Mouse (Mus musculus) frontal cortex, postnatal 14 days (tissue): Measurements from ENCODE around the gene Syt6.

Experiments used
- DNase-seq, 2 experiments: peaks; one replicate each; pipeline ENCODE4 v3.0.0; 2022; ENCODE audit warnings: low spot score in 2 of 2

Syt6 gene

DNA sequence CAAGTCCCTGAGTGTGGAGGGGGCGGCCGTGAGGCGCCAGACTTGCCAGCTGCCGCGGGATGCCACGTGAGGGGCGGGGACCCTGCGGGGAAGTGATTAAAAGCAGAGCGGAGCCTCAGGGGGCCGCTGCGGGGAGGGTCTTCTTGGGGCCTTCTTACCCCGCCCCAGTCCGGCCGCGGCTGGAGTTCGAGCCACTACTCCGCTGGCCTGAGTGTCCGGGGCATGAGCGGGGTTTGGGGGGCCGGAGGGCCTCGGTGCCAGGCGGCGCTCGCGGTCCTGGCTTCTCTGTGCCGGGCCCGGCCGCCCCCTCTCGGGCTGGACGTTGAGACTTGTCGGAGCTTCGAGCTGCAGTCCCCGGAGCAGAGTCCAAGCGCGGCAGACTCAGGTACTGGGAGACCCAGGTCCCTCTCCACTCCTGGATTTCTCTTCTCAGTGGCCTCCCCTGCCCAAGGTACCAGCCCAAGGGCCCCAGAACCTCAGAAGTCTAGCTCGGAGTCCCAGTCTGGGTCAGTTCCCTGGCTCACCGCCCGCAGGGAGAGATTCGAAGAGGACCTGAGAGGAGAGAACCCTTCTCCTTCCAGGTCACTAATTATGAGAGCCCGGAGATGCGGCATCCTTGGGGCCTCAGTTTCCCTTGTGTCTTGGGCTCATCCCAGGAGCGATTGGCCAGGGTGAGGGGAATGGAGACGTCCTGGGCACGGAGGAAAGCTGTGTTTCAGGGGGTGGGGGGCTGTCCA, at the start of gene Syt6:
TSS of gene Syt6 (plus strand) at position 76 of the 737 bp plus-strand sequence.
- DNase-seq, result peak; percentile 22 to 28

DNA sequence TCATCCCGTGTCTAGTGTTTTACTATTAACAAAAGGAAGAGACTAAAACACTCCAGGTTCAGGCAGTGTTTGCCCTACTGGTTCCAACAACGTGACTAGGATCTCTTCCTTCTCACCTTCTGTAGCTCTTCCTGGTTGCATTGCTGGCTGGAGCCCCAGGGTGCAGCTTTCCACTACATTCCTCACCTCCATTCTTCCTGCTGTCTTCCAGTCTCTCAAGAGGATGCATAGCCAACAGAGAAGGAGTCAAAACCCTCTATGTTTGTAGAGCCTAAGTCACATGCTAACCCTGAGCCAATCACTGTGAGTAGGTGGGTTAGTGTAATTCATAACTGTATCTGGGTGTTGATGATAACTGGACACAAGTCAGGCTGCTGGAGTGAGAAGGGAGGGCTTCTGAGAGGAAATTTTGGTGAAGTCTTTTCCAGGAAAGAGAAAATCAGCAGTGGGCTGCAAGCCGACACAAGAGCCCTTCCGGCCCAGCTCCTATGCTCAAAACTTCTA, 48.8 kb upstream of the Syt6 start:
- no peak for DNase-seq

DNA sequence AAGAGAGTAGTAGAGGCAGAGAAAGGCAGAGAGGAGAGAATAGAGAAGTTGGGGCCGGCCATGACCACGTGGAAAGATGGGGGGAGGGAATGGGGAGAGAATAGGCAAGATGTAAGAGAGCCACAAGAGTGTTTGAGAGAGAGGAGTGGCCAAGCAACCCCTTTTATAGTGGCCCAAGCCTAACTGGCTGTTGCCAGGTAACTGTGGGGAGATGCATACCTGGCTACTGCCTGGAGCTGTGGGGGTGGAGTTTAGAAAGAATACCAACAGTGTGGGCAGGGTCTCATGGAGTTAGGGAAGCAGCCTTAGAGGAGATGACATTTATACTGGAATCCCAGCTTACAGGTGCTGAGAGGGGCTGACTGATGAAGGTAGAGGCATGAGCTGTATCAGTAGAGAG, 48.2 kb upstream of the Syt6 start:
- DNase-seq, result no peak

DNA sequence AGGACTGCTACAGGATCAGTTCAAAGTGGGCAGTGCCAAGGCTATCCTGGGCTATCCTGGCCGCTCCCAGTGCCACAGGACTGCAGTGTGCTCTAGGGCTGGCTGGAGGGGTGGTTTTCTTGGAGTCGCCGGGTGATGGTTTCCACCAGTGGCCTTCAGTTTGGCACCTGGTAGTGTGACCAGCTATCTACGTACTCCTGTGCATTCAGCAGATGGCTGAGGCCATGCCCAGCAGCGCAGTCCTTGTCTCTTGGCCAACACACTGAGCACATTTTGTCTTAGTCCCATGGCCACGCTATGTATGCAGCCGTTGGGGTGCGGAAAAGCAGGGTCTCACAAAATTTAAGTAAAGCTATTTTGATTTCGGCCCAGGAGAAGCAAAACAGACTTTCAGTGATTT, 41.0 kb upstream of the Syt6 start:
- no peak for DNase-seq

DNA sequence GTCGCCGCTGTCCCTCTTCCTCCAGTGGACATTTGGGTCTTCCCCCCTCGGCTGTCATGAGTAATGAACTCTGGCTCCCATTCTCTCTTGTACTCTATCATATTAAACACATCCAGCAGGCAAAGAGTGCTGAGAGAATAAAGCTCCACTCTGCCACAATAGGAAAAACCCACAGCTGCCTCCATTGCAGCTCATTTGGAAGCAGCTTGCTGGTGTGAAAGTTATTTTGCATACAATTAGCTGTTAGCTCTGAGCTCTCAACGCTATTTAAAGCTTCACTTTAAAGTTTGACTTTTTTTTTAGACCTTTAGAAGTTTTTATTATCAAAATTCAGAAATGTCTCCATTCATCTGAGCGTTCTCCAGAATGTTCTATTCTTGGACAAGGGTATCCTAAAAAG, 39.8 kb upstream of the Syt6 start:
- no peak for DNase-seq

DNA sequence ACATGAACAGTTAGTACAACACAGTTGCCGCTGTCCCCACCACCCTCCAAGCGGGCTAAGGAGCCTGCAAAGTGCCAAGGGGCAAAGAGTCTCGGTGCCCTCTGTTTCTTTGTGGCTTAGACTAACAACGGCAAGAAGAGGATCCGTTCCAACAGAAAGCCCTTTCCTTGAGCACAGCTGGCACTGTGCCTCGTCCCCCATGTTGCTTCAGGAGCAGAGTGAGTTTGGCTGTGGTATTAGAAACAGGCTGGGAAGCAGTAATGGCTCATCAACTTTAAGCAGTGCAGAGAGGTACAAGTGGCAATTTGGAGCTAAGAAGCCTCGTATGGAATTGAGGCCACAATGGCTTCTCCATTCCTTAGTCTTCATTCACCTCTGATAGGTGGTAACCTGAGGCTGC, 35.9 kb upstream of the Syt6 start:
- DNase-seq, result no peak

DNA sequence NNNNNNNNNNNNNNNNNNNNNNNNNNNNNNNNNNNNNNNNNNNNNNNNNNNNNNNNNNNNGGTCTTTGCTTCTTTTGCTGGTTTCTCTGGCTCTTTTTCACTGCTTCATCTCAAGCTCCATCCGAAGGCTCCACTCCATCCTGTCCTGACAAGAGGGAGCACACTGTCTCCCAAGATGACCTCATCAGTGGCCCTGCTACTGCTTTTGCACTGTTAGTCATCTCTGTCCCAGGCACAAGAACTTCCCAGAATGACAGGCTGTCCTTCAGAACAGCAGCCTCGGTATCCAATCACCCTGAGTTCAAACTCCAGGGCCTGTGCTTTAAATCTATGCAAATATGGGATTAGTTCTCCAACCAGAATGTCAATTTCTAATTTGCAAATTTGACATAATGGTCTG, 28.9 kb upstream of the Syt6 start:
- DNase-seq, result no peak

DNA sequence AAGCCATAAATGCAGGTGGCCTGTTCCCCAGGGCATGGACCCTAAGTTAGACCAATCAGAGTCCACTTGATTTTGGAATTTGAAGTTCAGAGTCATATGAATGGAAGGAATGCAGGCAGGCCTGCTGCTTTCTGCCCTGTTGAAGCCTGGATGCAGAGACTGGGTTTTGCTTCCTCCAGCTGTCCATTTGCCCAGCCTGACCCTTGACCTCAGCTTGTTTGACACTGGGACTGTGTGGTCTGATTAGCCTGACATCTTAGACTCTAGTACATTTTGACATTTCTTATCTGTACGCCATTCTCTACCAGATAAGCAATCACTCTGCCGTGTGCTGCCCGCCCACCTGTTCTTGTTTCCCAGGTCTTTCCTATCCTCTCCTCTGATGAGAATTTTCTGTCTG, 28.4 kb upstream of the Syt6 start:
- DNase-seq, result no peak

DNA sequence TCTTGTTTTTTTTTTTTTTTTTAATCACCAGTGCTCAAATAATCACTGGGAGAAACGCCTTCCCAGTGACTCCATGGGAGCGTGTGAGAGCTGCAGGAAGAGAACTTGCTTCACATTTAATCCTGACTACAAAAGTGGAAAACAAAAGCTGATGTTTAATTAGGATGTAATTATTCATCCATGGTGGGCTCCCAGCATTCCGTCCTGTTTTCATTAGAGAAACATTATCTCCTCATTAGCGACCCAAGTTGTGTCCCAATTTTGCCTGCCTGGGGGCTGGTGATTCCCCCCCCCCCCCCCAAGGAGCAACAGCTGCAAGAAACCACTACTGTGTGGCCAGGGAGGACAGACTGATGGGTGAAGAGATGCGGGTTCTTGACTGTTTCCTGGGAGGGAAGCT, 24.8 kb upstream of the Syt6 start:
- DNase-seq, result no peak

DNA sequence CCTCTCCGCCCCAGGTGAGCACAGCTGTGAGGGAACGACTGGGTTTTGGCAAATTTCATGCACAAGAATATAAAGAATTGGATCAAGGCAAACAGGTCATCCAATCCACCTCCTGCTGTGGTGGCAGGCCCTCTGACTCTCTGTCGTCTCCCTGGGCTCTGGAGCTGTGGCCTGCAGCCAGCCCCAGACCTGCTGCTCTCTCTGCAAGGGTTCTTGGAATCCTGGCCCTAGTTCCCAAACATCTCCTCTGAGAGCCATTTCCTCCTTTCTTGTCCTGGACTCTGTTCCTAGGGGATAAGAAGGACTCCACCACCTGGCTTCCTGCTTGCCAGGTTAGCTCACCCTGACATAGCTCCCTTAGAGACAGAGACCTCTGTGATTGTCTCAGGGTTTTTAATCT, 7.8 kb upstream of the Syt6 start:
- DNase-seq, result no peak

DNA sequence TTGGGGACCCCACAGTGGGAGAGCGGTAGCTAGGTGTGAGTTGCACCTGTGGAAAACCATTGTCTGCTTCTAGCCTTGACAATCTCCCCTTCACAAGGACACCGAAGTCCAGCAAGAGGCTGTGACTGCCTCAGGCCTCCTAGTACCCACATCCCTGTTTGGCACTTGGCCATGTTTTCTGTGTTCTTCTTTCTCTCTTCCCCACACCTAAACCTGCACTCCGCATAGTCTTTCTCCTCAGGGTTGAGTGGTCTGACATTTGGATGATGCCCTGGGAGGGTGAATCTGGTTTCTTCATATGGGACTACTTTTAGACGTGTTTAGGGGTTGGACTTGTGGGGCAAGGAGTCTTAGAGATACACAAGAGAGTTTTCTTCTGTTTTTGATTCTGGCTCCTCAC, 2.5 kb upstream of the Syt6 start:
- DNase-seq, result no peak

DNA sequence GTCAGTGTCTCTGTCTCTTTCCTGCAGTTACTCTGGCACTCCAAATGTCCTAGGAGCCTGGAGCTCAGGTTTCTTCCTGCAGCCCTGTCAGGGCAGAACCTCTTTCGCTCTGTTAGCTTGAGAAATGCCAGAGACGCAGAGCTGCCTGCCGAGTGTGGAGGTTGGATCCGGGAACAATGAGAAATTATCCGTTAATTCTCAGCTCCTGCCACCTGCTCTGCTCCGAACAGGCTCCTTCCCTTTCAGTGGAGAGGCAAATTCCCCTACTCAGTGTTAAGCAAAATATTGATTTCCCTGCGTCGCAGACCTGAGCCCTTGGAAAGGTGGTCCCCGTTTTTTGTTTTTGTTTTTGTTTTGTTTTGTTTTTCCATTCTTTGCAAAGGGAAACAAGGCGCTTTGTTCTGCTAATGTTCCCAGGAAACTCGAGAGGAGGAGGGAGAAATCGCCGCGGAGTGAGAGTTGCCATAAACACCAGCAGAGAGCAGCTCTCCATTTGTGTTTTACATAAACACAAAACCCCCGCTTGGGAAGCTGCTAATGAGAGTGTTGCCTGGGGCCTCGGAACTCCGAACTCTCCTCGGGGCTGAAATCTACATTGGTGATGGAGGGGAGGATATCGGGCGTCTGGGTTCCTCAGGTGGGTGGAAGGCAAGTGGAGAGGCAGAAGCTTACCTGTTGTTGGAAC, 1.8 kb upstream of the Syt6 start:
- DNase-seq, result no peak

DNA sequence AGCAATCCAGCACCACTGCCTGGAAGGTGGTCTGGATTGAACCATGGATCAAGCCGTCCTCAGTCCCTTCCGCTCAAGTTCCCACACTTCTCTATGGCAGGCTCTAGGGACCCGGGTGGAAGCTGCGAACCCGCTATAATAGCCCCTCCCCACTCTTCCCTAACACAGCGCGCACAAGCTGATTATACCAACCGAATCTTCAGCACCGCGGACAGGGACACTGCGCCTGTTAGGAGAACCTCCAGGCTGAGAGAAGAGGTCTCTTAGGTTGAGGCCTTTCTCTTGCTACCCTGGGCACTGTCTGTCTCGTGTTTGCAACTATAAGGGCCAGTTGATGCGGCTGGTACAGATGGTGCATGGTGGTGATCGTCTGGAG, 1.3 kb upstream of the Syt6 start:
- DNase-seq, result no peak

DNA sequence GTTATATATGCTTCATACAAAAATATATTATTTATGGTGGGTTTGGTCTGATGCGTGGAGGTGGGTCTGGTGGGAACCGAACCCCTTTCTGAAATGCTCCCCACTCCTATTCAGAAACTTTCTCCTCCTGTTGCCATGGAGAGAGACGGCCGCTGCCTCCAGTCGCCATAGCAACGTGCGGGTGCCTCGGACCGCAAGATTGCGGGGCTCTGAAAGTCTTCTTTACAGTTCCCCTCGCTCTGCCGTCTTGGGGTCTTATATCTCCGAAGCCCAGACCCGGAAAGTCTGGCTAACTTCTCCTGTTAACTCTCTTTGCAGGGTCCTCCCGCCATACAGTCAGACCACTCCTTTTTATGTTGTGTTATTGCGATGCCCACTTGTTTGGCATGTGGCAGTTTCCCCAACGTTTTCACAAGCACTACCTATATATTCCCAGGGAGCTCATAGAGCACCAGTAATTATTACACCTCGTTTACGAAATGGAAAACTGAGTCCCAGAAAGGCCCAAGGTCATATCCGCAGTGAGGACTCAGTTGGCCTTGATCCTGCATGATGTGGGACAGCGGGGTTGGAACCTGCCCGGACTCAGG, 370 bp upstream of the Syt6 start:
- DNase-seq, result no peak

DNA sequence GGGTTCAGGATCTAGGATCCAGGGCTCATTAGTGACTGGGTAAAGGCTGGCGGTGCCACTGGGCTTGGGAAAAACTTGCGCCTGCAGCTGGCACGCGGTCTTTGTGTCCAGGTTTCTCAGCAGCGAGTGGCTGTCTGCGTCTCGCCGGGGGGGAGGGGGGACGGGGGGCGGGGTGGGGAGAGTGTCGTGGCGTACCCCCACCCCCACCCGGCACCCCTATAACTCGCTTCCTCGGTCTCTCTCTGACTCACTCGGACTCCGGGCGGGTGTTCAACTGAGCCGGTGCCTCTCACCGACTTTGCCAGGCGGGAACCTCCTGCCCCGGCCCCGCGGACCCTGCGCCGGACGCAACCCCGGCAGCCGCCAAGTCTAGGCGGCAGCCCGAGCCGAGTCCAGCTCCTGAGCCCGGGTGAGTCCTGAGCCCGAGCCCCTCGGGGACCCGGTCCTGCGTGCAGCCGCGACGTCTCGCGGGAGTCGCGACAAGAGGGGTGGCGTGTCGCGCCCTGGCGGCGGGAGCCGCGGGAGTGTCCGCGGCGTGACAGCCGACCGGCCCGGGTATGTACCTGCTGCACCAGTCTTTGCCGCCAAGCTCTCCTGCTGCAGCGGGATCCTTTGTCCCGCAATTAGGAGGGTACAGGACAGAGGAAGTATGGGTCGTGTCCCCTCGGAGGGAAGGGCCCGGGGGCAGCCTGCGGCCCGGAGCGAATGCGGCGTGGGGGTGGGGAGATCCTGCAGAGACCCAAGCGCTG, 1.0 kb downstream of the Syt6 start:
- no peak for DNase-seq

DNA sequence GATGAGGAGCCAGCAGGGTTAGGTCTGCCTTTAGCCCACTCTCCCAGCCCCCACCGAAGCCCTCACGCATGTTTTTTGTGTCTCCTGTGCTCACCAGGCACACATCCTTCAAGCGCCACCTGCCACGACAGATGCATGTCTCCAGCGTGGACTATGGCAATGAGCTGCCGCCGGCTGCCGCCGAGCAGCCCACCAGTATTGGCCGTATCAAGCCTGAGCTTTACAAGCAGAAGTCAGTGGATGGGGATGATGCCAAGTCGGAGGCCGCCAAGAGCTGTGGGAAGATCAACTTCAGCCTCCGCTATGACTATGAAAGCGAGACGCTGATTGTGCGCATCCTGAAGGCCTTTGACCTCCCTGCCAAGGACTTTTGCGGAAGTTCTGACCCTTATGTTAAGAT, 12.1 kb downstream of the Syt6 start:
- DNase-seq, result no peak

DNA sequence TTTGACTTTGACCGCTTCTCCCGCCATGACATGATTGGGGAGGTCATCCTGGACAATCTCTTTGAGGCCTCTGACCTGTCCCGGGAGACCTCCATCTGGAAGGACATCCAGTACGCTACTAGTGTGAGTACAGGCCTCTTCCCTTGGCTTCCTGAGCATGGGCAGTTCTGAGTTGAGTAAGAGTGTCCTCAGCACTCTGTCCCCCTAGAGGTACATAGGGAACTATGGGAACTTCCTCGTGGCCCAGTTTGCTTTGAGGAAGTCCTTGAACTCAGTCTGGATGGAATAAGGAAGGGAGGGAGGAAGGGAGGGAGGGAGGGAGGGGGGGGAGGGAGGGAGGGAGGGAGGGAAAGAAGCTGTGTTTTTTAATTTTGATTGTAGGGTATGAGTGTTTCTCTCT, 12.6 kb downstream of the Syt6 start:
- DNase-seq, result no peak

DNA sequence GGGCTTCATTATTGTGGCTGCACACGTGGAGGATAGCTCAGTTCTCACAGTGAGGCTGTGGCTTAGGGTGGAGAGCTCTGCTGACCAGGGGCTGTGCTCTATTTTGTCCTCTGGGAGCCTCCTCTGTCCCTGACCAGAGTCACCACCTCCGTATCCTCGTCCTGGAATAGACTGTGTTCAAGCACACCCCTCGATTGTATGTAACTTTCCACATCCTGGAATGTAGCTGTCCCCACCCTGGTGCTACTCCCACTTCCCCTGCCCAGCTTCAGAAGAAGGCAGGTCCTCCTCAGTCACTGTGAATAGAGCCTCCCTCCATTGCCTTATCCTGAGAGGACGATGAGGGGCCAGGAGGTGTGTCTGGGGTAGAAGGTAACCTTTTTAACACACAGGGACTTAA, 14.6 kb downstream of the Syt6 start:
- no peak for DNase-seq

DNA sequence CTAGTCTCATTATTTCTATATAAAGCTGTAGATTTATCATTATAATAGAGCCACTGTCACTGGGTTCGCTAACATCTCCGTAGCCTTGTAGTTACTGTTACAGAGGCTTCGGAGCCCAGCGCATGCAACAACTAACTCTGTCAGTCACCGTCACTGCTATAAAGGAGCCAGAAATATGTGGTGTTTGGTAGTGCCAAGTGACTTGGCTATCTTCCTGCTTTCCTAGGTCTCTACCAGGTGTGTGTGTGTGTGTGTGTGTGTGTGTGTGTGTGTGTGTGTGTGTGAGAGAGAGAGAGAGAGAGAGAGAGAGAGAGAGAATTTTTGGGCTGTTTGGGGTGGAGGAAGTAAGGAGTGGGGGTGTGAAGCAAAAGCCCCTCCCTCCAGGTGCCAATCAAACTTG, 17.6 kb downstream of the Syt6 start:
- DNase-seq, result no peak

DNA sequence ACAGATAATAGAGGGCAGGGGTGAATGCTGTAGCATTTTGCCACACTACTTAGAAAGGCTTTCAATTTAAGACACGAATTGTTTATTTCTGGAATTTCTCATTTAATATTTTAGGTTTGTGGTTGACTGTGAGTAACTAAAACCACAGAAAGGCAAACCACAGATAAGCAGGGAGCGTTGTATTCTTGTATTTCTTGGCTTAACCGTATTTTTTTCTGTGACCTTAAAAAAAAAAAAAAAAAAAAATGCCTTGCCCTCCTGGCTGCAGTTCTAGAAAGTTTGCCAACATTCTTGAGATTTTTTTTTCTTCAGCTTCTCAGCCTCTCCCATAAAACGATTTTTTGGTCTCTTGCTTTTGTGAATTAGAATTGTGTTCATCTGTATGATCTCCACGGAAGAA, 18.6 kb downstream of the Syt6 start:
- no peak for DNase-seq

DNA sequence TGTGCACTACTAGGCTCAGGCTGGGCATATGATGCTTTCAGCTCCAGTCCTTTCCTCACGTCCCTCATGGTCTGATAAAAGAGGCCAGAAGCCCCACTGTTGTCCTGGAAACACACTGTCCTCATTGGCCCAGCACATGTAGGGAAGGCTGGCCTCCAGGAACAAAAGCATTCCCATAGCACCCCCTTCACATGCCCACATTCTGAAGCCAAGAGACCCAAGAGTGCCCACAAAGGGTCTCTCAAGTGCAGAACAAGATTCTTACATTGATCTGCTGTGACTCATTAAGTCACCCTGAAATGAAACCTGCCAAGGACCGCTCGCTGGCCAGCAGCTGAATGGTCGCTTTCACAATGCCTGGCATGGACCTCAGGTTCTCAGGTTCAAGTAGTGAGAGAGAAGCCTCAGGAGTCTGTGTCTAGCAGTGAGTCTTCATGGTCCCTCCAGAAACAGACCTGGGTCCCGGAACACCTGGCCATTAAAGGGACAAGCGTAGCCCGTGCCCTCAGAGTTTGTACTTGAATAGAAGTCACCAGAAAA, 20.3 kb downstream of the Syt6 start:
- no peak for DNase-seq

DNA sequence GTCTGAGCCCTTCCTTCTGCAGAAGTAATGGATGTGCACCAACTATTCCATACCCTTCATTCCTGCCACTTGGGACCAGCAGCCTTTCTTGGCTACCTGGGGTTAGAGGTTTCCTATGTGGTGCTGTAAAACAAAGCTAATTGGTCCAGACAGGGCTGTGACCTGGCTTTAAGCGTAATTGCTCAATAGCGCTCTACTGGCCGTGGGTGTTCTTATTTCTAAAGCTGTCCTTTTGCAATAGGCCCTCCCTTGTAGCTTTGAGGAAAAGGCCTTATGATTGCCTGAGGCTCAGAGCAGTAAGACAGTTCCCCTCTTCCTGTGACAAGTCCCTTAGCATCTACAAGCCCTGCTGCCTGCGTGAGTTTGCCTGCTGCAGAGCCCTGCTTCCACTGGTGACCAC, 22.6 kb downstream of the Syt6 start:
- DNase-seq, result no peak
